Mouse (Mus musculus): ENCODE data around the gene Zfp68. TPM values are rescaled to one million over a fixed set of nuclear protein-coding genes. Genes with fewer than 3 reads are reported as not detected.

Zfp68 gene
- polyA plus RNA-seq (2021) = 39.0 TPM

DNA sequence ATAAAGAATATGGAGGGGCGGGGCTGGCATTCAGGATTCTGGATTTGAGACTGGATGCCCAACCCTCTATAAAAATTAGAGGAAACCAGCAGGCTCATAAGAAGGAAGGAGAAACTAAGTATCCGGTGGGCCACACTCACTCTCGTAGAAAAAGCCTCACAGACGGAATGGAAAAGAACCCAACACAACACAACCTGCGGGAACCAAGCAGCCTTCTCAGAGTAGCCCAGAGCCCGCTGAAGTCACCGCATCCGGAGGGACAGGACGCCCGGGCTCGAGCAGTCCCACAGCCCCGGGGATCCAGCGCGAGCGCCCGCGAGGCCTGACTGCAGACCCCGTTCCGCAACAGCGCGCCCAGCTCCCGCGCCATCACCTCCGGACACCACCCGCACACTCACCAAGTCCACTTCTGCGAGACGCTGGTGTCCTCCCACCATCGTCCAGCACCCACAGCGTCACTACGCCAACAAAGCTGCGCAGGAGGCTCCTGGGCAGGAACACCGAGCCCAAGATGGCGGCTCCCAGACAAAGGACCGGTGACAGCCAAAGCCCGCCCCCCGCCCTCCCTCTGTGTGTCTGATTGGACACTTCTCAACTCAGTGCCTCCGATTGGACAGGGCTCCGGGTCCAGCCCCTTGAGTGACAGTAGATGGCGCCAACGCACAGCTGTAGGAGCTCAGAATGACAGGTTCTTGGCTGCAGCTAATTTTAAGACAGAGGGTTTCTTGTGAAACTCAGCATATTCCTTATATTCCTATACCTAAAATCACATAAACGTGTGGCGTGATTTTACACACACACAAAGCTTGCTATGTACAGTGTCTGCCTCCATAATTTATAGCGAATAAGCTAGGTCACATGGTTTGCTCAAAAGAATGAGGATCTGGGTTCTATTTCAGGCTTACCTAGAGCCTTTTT, at the start of gene Zfp68:
Zfp68 (minus strand) TSS at position 551 of the 918 bp plus-strand sequence.
- CTCF ChIA-PET = interaction anchor here (0.8 to 1.8 kb wide), 4 partner anchors 8 to 37 kb away, joined by 3 to 7 read pairs (median 4); no protein-coding TSS in a partner anchor
- POLR2A ChIA-PET = interaction anchor here (0.6 kb wide), 1 partner anchor 99 kb away, joined by 3 read pairs; no protein-coding TSS in a partner anchor
- no peaks in the 10 kb centered on the region for H3K27me3 ChIP-seq
- in situ Hi-C loops (cut with MboI; ENCODE audit: low pct_unique_long_range_greater_than_20kb) = no loop called here
- ATAC-seq = peak; percentile 96
- peak; percentile 95 for DNase-seq (ENCODE audit: low read depth, low spot score)
- no peak for TF ChIP-seq CTCF (IDR thresholded peaks at IDR 0.05)

GRCm38 (mm10) chr5:138658922-138659321, 39.4 kb upstream of the Zfp68 start:
- ChIA-PET POLR2A (no interaction called here), CTCF (interaction anchor here (0.7 to 2.9 kb wide), 11 partner anchors 11 to 437 kb away, joined by 3 to 13 read pairs (median 4); no protein-coding TSS in a partner anchor)
- DNase-seq (ENCODE audit: low read depth, low spot score) (no peak), ATAC-seq (peak; percentile 85)
- H3K27me3 ChIP-seq = no peaks in the 10 kb centered on the region
- in situ Hi-C loops (cut with MboI; ENCODE audit: low pct_unique_long_range_greater_than_20kb) = no loop called here
- peak; percentile 77 for TF ChIP-seq CTCF (IDR thresholded peaks at IDR 0.05)

DNA sequence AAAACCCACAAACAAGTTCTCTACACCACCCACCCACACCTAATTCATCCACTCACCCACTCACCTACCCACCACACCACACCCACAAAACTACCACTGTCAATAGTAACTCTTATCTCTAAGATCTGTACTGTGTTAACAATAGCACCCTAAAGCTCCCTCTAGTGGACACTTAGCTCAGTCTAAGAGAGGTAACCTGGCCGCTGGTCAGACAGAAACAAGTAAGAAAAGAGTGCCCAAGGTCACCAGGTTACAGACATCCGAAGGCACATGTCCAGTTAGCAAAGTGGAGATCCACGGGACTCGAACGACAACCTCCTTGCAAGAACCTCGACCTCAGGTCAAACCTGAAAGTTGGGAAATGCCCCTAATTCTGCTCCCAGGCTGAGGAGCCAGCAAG, 38.3 kb upstream of the Zfp68 start:
- ATAC-seq = no peak
- ChIA-PET CTCF (interaction anchor here (1.2 to 2.9 kb wide), 15 partner anchors 10 to 436 kb away, joined by 3 to 13 read pairs (median 6); no protein-coding TSS in a partner anchor), POLR2A (no interaction called here)
- no peaks in the 10 kb centered on the region for H3K27me3 ChIP-seq
- peak; percentile 48 for TF ChIP-seq CTCF (IDR thresholded peaks at IDR 0.05)
- in situ Hi-C loops (cut with MboI; ENCODE audit: low pct_unique_long_range_greater_than_20kb) = no loop called here
- DNase-seq (ENCODE audit: low read depth, low spot score) = no peak

- ATAC-seq = no peak
- POLR2A ChIA-PET = no interaction called here
- in situ Hi-C loops (cut with MboI; ENCODE audit: low pct_unique_long_range_greater_than_20kb) = no loop called here
- CTCF ChIA-PET = interaction anchor here (1.2 to 2.9 kb wide), 16 partner anchors 10 to 435 kb away, joined by 3 to 13 read pairs (median 5); partner anchors contain the start of genes A430033K04Rik and Zfp68
- TF ChIP-seq CTCF (IDR thresholded peaks at IDR 0.05) = no peak
- no peak for DNase-seq (ENCODE audit: low read depth, low spot score)
- no peaks in the 10 kb centered on the region for H3K27me3 ChIP-seq
Measured at GRCm38 (mm10) chr5:138657407-138657806, 37.8 kb upstream of the Zfp68 start.

GRCm38 (mm10) chr5:138656477-138657156, 37.1 kb upstream of the Zfp68 start:
- POLR2A ChIA-PET = no interaction called here
- ATAC-seq (peak; percentile 61), DNase-seq (ENCODE audit: low read depth, low spot score) (no peak)
- no peaks in the 10 kb centered on the region for H3K27me3 ChIP-seq
- peak; percentile 83 for TF ChIP-seq CTCF (IDR thresholded peaks at IDR 0.05)
- in situ Hi-C loops (cut with MboI; ENCODE audit: low pct_unique_long_range_greater_than_20kb) = no loop called here
- CTCF ChIA-PET = interaction anchor here (1.2 to 2.9 kb wide), 13 partner anchors 9 to 434 kb away, joined by 3 to 13 read pairs (median 6); partner anchors contain the start of genes A430033K04Rik and Zfp68

DNA sequence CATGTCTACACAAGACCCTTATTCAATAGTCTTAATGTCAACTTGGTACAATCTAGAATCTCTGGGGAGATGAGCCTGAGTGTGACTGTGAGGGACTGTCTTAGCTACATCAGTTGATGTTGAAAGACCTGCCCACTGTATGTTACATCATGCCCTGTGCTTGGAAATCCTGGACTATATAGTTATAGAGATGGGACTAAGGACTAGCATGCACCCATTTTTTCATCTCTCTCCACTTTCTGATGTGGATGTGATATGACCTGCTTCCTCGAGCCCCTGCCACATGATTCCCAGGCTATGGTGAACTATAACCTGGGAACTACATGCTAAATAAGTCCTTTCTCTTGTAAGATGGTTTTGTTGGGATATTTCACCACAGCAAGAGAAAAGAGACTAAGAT, 33.4 kb upstream of the Zfp68 start:
- in situ Hi-C loops (cut with MboI; ENCODE audit: low pct_unique_long_range_greater_than_20kb) = no loop called here
- ChIA-PET CTCF (interaction anchor here (1.3 kb wide), 1 partner anchor 179 kb away, joined by 4 read pairs; no protein-coding TSS in a partner anchor), POLR2A (no interaction called here)
- ATAC-seq = no peak
- no peaks in the 10 kb centered on the region for H3K27me3 ChIP-seq
- TF ChIP-seq CTCF (IDR thresholded peaks at IDR 0.05) = no peak
- DNase-seq (ENCODE audit: low read depth, low spot score) = no peak

GRCm38 (mm10) chr5:138641761-138642160, 22.2 kb upstream of the Zfp68 start:
- CTCF ChIA-PET = no interaction called here
- TF ChIP-seq CTCF (IDR thresholded peaks at IDR 0.05) = no peak
- in situ Hi-C loops (cut with MboI; ENCODE audit: low pct_unique_long_range_greater_than_20kb) = loop anchor here (25.0 kb wide), 1 partner anchor 1996 kb away; the partner anchor contains the start of gene Ttyh3

GRCm38 (mm10) chr5:138641081-138641480, 21.5 kb upstream of the Zfp68 start:
- no peak for DNase-seq (ENCODE audit: low read depth, low spot score)
- TF ChIP-seq CTCF (IDR thresholded peaks at IDR 0.05) = no peak

More at GRCm38 (mm10) chr5:138641761-138642160, 22.2 kb upstream of the Zfp68 start:
- no peak for DNase-seq (ENCODE audit: low read depth, low spot score)
- POLR2A ChIA-PET = no interaction called here
- no peaks in the 10 kb centered on the region for H3K27me3 ChIP-seq
- ATAC-seq = no peak

DNA sequence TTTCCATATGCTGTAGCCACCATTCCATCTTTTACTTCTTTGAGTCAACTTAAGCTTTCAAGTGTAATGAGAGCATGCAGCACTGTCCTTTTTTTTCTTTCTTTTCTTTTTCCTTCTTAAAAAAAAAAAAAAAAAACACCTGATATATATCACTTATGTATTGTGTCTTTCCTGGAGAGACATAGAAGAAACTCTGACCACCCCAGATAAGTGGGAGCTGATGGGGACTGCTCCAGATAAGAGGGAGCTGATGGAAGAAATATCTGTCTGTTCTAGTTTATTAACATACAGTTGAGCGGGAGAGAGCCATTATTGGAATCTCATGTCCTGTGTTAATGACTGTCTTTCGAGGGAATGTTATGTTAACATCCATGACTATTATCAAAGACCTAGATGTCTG, 16.9 kb upstream of the Zfp68 start:
- no peak for TF ChIP-seq CTCF (IDR thresholded peaks at IDR 0.05)

More at GRCm38 (mm10) chr5:138641081-138641480, 21.5 kb upstream of the Zfp68 start:
- CTCF ChIA-PET = no interaction called here
- ATAC-seq = no peak
- no peaks in the 10 kb centered on the region for H3K27me3 ChIP-seq
- POLR2A ChIA-PET = no interaction called here
- in situ Hi-C loops (cut with MboI; ENCODE audit: low pct_unique_long_range_greater_than_20kb) = loop anchor here (25.0 kb wide), 1 partner anchor 1996 kb away; the partner anchor contains the start of gene Ttyh3

DNA sequence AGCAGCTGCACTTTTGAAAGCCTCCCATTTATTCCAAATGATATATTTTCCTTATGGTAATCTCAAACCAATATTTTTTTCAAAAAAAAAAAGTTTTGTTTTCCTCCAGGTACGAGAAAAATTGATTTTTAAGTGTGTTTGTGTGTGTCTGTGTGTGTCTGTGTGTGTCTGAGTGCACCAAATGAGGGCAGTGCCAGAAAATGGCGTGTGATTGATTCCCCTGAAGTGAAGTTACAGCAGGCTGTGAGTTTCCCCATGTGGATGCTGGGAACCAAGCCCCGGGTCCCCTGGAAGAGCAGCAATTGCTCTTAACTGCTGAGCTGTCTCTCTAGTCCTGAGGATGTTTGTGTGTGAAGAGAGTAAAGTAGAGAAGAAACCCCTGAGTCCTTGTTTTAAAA, 3.9 kb upstream of the Zfp68 start:
- in situ Hi-C loops (cut with MboI; ENCODE audit: low pct_unique_long_range_greater_than_20kb) = no loop called here
- DNase-seq (ENCODE audit: low read depth, low spot score) (no peak), ATAC-seq (no peak)
- no peak for TF ChIP-seq CTCF (IDR thresholded peaks at IDR 0.05)
- ChIA-PET CTCF (interaction anchor here (1.6 to 2.4 kb wide), 2 partner anchors 31 to 34 kb away, joined by 4 to 7 read pairs; no protein-coding TSS in a partner anchor), POLR2A (interaction anchor here (0.7 kb wide), 1 partner anchor 1513 kb away, joined by 4 read pairs; no protein-coding TSS in a partner anchor)
- no peaks in the 10 kb centered on the region for H3K27me3 ChIP-seq

More for the DNA sequence above, 16.9 kb upstream of the Zfp68 start:
- H3K27me3 ChIP-seq = no peaks in the 10 kb centered on the region
- in situ Hi-C loops (cut with MboI; ENCODE audit: low pct_unique_long_range_greater_than_20kb) = loop anchor here (25.0 kb wide), 1 partner anchor 2001 kb away; the partner anchor contains the start of gene Ttyh3
- ChIA-PET POLR2A (interaction anchor here (0.6 kb wide), 1 partner anchor 23 kb away, joined by 4 read pairs; no protein-coding TSS in a partner anchor), CTCF (interaction anchor here (1.9 to 2.1 kb wide), 2 partner anchors 10 to 21 kb away, joined by 6 read pairs; no protein-coding TSS in a partner anchor)
- ATAC-seq (no peak), DNase-seq (ENCODE audit: low read depth, low spot score) (no peak)

All from Patski (cell line).